8 mouse cellular contexts compared by ENCODE assay signal in the genomic region with DNA sequence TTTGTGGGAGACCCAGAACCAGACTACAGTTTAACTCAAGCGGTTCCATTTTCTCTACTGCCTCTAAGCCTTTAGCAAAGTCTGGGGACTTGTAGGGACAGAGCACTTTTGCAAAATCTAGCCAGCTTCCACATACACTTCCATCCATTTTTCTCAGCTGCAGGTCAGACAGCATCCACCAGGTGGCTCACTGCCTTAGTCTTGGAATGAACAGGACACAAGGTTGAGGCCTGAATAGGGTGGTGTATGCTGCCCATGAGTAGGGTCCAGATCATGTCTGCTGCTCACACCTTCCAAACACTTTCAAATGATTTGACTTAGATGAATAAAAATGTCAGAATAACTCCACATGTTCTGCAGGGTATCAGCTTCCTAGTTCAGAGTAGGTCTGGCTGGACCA. TPM values are rescaled to one million over a fixed set of nuclear protein-coding genes. Genes with fewer than 3 reads are reported as not detected.
DNase-seq lines count a peak whose midpoint lies in the region; ATAC-seq lines count a peak whose summit lies in the region.

No protein-coding gene starts in this region.

- WGBS in embryonic facial prominence, embryonic 15.5 days = 13% methylated on average over 1 of the region's 1 CpGs

- intact Hi-C loops in heart, postnatal 10 days (cut with DNase I) = loop anchor here (2.0 kb wide), 1 partner anchor 161 kb away; no protein-coding TSS in a partner anchor

- no peaks in the 10 kb centered on the region for H3K27me3 ChIP-seq in embryonic facial prominence, embryonic 15.5 days

- no peak overlapping the region for H3K4me2 ChIP-seq in embryonic facial prominence, embryonic 15.5 days (replicated peaks)

- H3K9me3 ChIP-seq in embryonic facial prominence, embryonic 15.5 days (replicated peaks) = no peaks in the 10 kb centered on the region

- no peak for DNase-seq in frontal cortex, postnatal 10 days (ENCODE audit: low spot score in 2 of 2)
- DNase-seq in brain, adult 2 months (ENCODE audit: low read depth, low spot score) = peak; percentile 83
- peak; percentile 74 to 79 for DNase-seq in heart, postnatal 10 days
- DNase-seq in layer of hippocampus, postnatal 10 days (ENCODE audit: low spot score in 2 of 2) = peak; percentile 64 to 73
- DNase-seq in lung, postnatal 14 days = peak; percentile 74
- DNase-seq in retina, postnatal 7 days (ENCODE audit: low read depth, low spot score) = peak; percentile 58

- ATAC-seq in frontal cortex, adult (ENCODE audit: low TSS enrichment) = peak; percentile 82
- peak; percentile 63; the same call in 1 of the 2 replicates for ATAC-seq in embryonic facial prominence, embryonic 15.5 days (ENCODE audit: insufficient number of reproducible peaks, low FRiP score, low TSS enrichment, low read depth)

- no peak overlapping the region for H3K4me3 ChIP-seq in embryonic facial prominence, embryonic 15.5 days (replicated peaks)

- H3K36me3 ChIP-seq in embryonic facial prominence, embryonic 15.5 days = peaks cover 19% of the 10 kb centered on the region

- H3K27ac ChIP-seq in embryonic facial prominence, embryonic 15.5 days (replicated peaks) = no peak overlapping the region

- H3K4me1 ChIP-seq in embryonic facial prominence, embryonic 15.5 days = no peaks in the 10 kb centered on the region

- no peak overlapping the region for H3K9ac ChIP-seq in embryonic facial prominence, embryonic 15.5 days

RNA-seq across cellular contexts. Expression of gene Tomt, which starts 11.9 kb away (rescaled TPM):
- polyA plus RNA-seq in embryonic facial prominence, embryonic 15.5 days (2015; fragmentation: Nextera tagmentation; extraction: Ambion mirVana) = 0.29 and 0.45 TPM in 2 replicates
- total RNA-seq in heart, postnatal 10 days (2021) = not detected
- total RNA-seq in layer of hippocampus, postnatal 10 days (2021) = under 1 TPM in 1 of 2 experiments, not detected in 1; 0.11 TPM

RNA-seq across cellular contexts. Expression of gene Lamtor1, which starts 12.4 kb away (rescaled TPM):
- polyA plus RNA-seq in embryonic facial prominence, embryonic 15.5 days (2015; fragmentation: Nextera tagmentation; extraction: Ambion mirVana) = 164 and 166 TPM in 2 replicates
- total RNA-seq in heart, postnatal 10 days (2021) = 100 to 1,000 TPM in 1 of 2 experiments, 10 to 100 TPM in 1; 99.8 to 107 TPM
- total RNA-seq in layer of hippocampus, postnatal 10 days (2021) = 10 to 100 TPM; 98.0 to 98.3 TPM

RNA-seq across cellular contexts. Expression of gene Lrrc51, which starts 15.6 kb away (rescaled TPM):
- polyA plus RNA-seq in embryonic facial prominence, embryonic 15.5 days (2015; fragmentation: Nextera tagmentation; extraction: Ambion mirVana) = 22.0 and 29.2 TPM in 2 replicates
- 1 to 10 TPM; 2.4 to 2.9 TPM for total RNA-seq in heart, postnatal 10 days (2021)
- 1 to 10 TPM; 5.2 to 6.5 TPM for total RNA-seq in layer of hippocampus, postnatal 10 days (2021)

RNA-seq across cellular contexts. Expression of gene Numa1, which starts 15.8 kb away (rescaled TPM):
- polyA plus RNA-seq in embryonic facial prominence, embryonic 15.5 days (2015; fragmentation: Nextera tagmentation; extraction: Ambion mirVana) = 72.8 and 73.7 TPM in 2 replicates
- 100 to 1,000 TPM in 1 of 2 experiments, 10 to 100 TPM in 1; 97.4 to 113 TPM for total RNA-seq in heart, postnatal 10 days (2021)
- 10 to 100 TPM; 64.7 to 71.6 TPM for total RNA-seq in layer of hippocampus, postnatal 10 days (2021)

RNA-seq across cellular contexts. Expression of gene Folr1, which starts 47.5 kb away (rescaled TPM):
- 0.35 and 0.81 TPM in 2 replicates for polyA plus RNA-seq in embryonic facial prominence, embryonic 15.5 days (2015; fragmentation: Nextera tagmentation; extraction: Ambion mirVana)
- 1 to 10 TPM in 1 of 2 experiments, under 1 TPM in 1; 0.72 to 1.2 TPM for total RNA-seq in heart, postnatal 10 days (2021)
- 10 to 100 TPM in 1 of 2 experiments, 1 to 10 TPM in 1; 1.3 to 17.2 TPM for total RNA-seq in layer of hippocampus, postnatal 10 days (2021)

Comparison
In these comparisons a context has a peak if more than half of its experiments do, and no peak if none do; other contexts are left out.
1. DNase-seq: peak in brain, adult 2 months (single experiment), heart, postnatal 10 days (2 of 2), layer of hippocampus, postnatal 10 days (2 of 2), lung, postnatal 14 days (single experiment) and retina, postnatal 7 days (single experiment); none in frontal cortex, postnatal 10 days (0 of 2).